Mouse (Mus musculus): Measurements from ENCODE around the gene Serpinb8.

The Serpinb8 gene

DNA sequence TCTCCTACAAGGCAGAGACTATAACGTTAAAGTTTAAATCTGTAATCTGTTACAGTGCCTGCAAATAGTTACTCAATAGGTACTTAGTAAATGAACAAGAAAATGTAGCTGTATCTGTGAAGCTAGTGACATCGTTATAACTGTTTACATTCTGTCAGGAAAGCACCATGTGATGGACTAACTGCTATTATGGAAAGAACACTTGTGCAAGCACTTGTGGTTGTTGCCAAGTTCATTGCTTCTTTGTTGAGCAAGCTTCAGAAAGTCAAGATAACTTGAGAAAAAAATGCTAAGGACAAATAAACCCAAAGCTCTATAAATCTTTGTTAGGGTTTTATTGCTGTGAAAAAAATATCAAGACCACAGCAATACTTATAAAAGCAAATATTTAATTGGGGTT, 67.9 kb downstream of the Serpinb8 start:
- DNase-seq = no peak

Measured in thymus, postnatal 25 days (tissue).